Mouse (Mus musculus) T-helper 17 cell (primary cell): ENCODE data around the gene Wnt8b.
"Not testable (repeated sequence)": the region's sequence is repeated elsewhere in the genome, so short reads cannot be mapped to it uniquely, and the experiment has no call there.

ENCODE experiments used
- in situ Hi-C, 2 experiments: fragments of 300-600 bp; cut with MboI, MseI; formaldehyde crosslinking; loops; 1 replicate in 1 of 2; 2 replicates in 1 of 2; pipeline ENCODE4 v1.15.1; 2025; ENCODE audit warnings: high pct_unique_total_duplicates in 2 of 2

Gene Wnt8b

DNA sequence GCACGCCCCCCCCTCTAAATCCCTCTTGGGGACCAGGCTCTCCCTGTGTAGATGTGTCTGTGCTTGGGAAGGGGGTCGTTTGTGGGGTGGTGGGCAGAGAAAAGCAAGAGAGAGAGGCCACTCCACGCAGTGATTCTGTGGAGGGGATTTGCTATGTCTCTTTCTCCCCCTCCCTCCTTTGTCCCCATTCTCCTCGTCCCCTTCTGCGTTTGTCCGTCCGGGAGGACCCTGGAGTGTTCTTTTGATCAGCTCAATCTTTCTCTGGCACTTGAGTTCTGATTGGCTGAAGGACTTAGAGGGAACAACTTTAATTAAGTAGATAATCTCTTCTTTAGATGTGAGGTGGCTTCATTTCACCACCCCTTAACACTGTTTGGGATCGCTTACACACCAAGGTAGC, at the start of gene Wnt8b:
TSS of gene Wnt8b (plus strand) at position 345 of the 400 bp plus-strand sequence.
- in situ Hi-C loops, result no loop called here

DNA sequence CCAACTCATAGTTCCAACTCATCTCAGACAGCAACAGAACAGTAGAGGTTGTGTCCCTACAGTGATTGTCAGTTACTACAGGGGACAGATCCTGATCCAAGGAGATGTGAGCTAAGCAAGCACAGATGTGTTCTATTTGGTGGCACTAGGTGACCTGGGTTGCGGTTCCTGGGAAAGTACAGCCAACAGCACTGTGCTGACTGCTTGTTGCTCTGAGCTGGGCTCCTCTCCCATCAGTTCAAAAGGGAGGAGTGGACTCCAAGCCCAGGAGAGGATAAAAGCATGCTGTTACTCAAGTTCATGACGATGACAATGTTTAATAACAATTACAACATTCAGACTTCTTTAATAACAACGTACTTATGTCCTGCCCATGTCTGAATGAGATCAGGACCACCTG, 47.5 kb upstream of the Wnt8b start:
- in situ Hi-C loops, result loop anchor here in 1 of 2 experiments (10.0 kb wide), 1 partner anchor 659 kb away; no protein-coding TSS in a partner anchor

DNA sequence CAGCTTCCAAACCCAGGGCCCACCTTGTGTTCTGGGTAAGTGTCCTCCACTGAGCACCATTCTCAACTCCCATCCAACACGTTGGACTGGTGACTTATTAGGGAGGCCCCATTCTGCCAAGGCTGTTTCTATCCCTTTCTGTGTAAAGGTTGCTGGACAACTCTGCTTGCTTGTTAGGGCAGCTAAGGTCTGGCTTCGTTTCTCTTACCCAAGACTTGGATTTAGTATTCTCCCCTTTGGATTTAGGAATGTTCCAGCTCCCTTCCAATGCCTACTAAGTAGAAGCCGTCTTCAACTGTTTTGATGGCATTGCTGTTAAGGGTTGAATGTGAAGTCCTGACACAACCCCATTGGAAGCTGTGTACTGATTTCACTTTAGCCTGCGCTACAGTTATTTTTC, 45.3 kb upstream of the Wnt8b start:
- in situ Hi-C loops, result loop anchor here in 1 of 2 experiments (10.0 kb wide), 1 partner anchor 657 kb away; no protein-coding TSS in a partner anchor

DNA sequence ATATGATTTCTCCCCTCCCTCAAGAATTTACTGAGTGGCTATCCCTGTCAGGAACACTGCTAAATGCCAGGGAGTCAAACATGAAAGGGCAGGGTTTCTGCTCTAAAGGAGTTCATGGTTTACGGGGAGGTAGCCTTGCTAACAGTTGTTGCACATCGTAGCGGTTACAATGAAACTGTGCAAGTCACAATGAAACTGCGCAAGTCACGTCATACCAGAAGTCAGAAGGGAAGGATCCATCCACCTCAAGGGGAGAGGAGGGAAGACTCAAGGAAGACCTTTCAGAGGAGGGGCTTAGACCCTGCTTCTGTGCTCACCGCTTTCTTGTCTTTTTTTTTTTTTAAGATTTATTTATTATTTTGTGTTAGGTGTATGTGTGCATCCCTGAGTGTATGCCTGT, 38.4 kb upstream of the Wnt8b start:
- in situ Hi-C loops, result no loop called here

DNA sequence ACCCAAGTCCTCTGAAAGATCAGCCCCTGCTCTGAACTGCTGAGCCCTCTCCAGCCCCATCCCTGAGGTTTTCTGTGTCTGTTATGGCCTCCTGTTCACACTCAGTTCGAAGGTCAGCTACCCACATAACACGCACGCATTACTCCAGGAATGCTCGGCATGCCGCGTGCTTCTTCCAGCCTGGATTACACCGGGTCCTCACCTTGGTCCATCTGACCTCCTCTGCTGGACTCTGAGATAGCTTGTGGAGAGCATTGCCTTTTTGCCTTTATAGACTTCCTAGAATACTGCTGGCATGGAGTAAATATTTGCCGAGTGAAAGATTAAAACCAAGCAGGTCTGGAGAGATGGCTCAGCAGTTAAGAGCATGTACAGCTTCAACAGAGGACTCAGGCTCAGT, 37.9 kb upstream of the Wnt8b start:
- in situ Hi-C loops, result no loop called here

DNA sequence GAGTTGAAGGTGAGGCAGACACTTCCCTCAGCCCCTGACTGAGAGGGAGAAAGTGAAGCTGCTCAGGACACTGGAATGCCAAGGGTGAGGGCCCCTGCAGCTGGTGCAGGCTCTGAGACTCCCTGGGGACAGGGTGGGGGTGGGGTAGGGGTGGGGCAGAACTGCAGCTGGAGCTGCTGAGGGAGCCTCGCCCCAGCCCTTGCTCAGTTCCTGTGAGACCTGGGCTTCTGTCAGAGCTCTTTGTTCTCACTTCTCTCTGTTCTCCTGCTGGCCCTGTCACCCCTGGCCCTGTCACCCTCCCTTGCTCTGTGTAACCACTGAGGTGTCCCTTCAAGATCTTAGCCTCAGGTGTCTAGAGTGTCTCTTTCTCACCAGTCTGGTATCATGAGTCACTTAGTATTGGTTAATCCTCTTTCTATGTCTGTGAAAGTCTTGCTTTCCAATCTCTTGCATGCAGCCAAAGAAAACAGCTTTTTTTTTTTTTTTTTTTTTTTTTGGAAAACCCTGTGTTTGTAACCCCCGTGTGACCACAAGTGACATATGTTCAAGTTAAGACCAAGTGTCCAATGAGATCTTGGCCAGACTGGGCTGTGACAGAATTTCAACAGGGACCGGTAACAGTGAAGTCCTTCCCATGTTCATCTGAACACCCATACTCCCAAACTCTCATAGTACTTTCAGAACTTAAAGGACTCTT, 35.8 kb upstream of the Wnt8b start:
- in situ Hi-C loops, result no loop called here

DNA sequence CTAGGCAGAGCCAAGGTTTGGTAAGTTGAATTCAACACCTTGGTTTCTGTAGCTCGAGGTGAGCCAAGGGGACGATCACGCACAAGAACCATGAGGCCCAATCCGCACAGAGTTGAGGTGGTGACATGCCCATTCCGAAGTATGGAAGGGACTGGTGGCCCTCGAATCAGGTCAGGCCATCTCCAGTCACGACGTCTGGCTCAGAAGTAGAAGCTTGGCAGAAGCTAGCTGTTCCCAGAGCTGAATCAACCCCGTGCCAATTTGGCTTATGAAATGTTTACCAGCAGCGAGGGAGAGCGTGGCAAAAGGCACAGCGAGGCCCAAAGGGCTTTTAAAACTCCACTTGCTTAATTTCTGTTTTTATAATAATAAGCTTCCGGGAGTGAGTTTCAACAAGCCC, 34.6 kb upstream of the Wnt8b start:
- in situ Hi-C loops, result no loop called here

DNA sequence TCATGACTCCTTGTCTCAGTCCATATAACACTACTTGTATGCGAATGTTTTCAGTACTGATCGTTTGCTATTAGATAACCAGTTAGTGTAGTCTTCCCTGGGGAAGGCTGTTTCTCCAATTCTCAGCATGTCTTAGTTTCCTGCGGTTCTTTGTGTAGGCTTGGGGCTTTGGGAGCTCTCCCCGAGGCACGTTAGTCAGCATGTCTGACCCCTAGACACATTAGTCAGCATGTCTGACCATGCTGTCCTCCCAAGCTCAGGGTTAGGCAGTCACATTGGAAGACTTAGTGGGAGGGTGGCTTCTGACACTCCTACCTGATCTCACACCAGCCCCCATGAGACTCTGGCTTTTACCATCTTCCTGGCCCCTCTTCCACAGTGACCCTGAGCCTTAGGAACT, 32.8 kb upstream of the Wnt8b start:
- in situ Hi-C loops, result no loop called here

DNA sequence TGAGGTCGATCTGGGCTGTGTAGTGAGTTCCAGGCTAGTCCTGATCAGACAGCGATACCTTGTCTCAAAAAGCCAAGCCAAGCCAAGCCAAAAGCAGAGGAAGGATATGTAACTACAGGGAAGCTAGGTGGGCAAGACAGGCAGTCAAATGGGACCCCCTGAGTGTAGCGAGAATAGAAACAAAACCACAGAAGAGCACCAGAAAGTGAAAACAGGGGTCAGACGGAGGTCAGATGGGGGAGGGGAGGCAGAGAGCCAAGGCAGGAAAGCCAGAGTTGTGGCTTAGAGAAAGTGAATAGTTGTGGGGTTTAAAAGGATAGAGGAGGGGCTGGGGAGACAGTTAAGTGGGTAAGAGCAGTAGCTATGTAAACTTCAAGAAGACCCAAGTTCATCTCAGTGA, 31.8 kb upstream of the Wnt8b start:
- in situ Hi-C loops, result no loop called here

DNA sequence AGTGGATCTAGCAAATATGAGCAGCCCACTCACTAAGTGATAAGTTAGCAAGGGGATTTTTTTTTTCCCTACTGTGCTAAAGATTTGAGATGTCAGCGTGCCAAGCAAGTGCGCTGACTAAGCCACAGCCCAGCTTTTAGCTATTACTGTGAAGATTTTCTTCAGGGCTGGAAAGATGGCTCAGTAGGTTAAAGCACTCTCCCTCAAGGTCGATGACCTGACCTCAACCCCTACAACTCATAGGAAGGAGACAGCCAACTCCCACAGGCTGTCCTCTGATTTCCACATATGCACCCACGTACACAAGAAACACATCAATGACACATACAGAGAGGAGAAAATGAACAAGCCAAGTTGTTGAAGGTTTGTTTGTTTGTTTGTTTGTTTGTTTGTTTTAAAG, 31.1 kb upstream of the Wnt8b start:
- in situ Hi-C loops, result no loop called here

DNA sequence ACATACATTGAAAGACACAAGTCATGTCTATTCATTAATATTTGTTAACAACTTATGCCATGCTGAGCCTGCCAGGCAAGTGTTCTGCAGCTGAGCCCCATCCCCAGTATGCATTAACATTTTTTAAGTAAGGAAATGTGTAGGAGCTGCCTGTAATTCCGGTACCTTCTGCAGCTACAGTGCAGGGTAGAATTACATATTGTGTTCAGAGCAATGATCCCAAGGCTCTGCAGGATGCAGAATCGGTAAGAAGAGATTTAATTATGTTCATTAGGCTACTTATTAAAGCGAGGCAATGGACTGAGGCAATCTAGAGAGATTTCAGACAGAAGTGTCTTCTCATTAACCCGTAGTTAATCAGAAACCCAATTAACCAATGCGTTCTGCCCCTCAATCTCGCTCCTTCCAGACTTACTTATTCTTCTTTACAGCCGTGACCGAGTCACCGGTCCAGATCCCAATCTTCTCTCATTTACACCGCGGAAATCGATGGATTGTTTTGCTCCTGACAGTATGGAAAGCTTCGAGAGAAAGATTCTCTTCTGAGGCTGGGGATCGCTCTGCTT, 27.2 kb upstream of the Wnt8b start:
- in situ Hi-C loops, result not testable (repeated sequence)

DNA sequence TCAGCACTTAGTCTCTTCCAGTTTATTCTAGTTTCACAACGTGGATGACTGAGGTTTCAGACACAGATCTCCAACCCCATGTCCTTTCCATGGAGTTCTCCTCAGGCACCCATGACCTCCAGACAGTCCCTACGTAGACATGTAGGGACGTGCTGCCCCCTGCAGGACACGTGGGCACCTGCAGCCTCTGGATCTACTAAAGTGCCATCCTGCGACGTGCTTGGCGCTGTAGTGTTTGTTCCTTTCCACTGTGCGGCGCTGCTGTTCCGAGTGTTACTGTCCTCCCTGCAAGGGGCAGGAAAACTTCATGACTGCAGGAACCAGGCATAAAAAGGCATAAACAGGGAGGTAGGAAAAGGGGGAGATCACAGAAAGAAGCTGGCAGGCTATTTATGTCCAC, 19.1 kb upstream of the Wnt8b start:
- in situ Hi-C loops, result no loop called here

DNA sequence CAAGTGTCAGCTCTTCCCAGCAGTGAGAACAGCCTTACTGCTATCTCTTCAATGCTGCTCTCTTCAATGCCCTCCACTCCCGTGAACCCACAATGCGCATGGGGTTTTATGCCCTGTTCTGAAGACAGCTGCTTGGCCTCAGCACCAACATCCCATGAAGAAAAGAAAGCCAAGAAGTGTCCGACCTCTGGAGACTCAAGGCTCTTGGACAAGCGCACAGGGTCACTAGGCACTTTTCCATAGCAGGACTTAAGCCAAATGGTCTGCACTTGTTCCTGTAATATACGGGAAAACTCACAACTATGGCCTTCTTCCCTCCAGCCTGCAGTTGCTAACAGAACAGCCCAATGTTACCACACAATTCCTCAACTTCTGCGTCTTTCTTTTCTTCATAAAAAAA, 18.0 kb upstream of the Wnt8b start:
- in situ Hi-C loops, result no loop called here

DNA sequence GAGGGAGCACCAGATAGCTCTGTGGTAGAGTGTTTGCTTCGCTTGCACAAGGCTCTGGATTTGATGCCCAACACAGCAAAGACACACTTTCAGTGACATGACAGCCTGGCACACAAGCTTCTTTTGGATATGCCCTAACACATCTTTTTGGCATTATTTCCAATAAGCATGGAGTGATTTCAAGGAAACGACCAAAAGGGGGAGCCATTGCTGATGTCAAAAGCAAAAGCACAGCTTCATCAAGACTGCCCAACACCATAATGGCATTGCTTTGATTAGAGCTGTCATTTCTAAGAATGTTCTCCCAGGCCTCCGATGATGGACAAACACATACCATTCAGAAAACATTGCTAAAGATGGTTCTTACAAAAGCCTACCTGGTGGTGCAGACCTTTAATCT, 16.7 kb upstream of the Wnt8b start:
- in situ Hi-C loops, result no loop called here

DNA sequence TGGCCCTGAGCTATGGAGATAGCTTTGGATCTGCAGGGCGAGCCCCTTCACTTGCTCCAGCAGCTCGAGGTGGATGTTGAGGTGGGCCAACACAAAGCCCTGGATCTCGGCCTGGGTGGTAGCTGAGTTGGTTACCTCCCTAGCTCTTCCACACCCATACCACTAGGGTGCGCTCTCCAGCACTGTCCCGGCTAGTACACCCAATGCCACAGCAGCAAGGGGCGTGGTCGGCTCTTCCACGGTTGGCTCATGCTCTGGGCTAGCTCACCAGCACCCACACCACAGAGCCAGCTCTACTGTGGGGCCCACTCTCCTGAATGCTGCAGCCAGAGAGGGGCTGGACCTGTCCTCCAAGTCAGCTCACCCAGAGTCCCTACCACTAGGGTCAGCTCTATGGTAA, 6.0 kb upstream of the Wnt8b start:
- in situ Hi-C loops, result no loop called here

DNA sequence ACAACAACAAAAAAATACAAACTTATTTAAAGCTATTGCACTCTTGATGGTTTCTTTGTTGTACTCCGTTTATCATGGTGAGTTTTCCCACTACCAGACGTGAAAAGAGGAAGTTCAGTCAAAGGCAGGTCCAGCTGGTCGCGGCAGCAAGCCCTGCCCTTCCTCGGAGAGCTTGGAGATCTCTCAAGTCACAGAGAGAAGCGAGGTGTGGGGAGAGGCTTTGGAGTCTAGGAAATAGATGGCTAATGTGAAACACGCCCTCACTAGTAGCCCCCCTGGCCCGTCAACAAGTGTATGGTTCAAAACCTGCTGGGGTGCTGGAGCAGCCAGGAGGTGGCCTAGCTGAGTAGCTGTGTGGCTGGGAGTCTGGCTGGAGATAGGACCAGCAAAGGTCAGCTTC, 3.2 kb downstream of the Wnt8b start:
- in situ Hi-C loops, result no loop called here

DNA sequence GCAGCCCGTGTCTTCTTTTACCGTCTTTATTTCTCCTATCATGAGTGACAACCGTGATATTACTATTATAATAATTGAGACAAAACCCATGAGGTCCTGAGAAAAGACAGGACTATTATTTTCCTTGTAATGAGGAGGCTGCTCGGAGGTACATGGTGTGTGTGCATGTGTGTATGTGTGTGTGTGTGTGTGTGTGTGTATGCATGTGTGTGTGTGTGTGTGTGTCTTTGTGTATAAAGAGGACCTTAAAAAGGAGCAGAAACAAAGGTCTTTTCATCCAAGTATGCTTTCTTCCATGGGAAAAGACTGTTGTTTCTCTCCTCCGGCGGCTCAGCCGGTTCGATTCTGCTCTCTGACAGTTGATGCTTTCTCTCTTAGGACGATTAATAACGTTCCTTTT, 3.7 kb downstream of the Wnt8b start:
- in situ Hi-C loops, result no loop called here

DNA sequence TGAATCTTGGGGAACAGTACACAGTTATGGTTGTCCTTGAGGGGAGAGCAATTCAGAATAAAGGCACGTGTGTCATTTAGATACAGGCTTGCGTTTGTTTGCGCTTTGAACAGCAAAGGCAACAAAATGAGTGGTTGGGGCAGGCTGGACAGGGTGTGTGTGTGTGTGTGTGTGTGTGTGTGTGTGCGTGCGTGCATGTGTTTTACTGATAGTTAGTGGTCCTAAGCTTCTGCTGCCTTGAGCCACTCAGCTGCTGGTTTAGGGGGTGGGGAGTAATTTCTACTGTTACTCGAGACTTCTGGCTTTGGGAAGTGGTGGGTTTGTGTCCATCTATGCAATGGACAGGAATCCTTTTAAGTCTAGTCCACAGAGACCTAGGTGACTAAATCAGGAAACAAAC, 5.7 kb downstream of the Wnt8b start:
- in situ Hi-C loops, result no loop called here

DNA sequence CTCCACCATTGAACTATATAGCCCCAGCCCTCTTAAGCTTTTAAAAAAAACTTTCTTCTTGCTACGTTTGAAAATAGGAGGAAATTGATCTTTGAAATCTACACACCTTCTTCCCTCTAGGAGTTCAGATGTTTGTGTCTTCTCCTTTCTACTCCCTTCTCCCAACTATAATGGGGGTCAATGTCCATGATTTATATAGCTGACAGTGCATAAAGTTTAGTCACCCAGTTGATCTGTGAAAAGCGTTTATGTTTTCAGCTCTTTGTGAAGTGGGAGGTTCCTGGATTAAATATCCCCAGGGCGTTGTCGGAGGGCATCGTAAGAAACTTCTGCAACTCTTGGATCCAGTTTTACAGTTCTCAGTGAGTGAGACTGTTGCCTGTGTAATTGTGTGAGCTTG, 7.0 kb downstream of the Wnt8b start:
- in situ Hi-C loops, result loop anchor here in 1 of 2 experiments (25.0 kb wide), 1 partner anchor 1437 kb away; no protein-coding TSS in a partner anchor

DNA sequence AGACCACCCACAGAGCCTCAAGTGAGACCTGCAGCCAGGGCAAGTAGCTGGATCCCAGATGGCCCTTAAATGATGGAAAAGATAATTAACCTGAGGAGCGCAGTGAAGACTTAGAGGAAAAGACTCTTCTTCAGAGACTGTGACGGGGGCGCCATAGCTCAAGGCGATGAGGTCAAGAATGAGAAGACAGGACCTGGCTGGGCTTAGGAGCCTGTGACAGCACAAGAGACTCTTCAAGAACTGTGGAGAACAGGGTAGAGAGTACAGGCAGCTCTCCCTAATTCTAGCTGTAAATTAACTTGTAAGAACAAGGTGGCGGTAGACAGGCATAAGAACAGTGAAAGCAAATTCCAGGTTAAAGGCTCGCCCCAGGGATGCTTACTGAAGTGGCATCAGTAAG, 8.7 kb downstream of the Wnt8b start:
- in situ Hi-C loops, result loop anchor here in 1 of 2 experiments (25.0 kb wide), 1 partner anchor 1435 kb away; no protein-coding TSS in a partner anchor

DNA sequence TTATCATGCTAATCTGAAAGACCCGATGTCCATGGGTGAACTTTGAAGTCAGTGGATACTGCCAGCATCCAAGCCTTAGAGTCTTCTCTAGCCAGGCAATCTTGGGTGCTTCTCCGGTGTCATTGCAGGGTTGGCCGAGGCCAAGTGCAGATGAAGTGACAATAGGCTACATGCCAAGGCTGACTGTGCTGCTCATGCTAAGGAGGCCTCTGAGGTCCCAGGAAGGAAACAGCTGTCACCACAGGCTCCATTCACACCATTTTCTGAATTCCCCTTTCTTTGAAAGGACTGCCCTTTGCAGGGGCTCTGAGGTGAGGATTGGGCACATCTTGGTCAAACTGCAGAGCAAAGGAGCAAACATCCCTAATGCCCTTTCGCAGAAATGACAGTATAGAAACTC, 9.5 kb downstream of the Wnt8b start:
- in situ Hi-C loops, result loop anchor here in 1 of 2 experiments (25.0 kb wide), 1 partner anchor 1435 kb away; no protein-coding TSS in a partner anchor

DNA sequence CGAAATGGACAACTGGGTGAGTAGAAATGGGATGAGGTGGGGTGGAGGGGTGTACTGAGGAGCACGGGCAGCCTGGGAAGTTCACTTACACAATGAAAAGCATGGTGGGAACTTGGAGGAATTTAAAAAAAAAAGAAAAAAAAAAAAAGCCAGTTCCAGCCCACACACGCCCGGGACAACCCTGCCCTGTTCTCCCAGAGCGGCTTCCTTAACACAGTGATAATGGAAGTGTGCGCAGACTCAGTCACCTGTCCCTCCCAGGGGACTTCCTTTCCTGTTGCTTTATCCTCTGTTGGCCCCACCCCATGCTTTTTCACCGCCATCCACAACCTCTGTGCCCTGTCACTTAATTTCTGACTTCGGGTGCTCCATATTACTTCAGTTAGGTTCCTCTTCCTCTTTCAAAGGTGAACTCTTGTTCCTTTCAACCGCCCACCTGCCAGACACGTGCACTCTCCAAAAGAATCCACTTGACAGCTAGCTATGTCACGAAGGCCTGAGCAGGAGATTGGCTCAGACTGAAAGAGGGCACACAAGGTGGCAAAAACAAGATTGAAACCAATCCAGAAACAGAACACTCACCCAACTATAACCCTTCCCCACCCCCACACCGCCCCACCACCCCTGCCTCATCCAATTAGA, 17.4 kb downstream of the Wnt8b start:
- in situ Hi-C loops, result loop anchor here in 1 of 2 experiments (25.0 kb wide), 1 partner anchor 1427 kb away; no protein-coding TSS in a partner anchor
